Mouse (Mus musculus) MEL (cell line): Measurements from ENCODE around the gene Pigk. TPM values are rescaled to one million over a fixed set of nuclear protein-coding genes. Genes with fewer than 3 reads are reported as not detected.

Source experiments
- DNase-seq: peaks from one replicate; pipeline ENCODE4 v3.0.0; 2011; ENCODE audit warnings: low read depth, low spot score
- H3K27ac ChIP-seq: 2 replicates; pipeline ENCODE4 v1.5.1; 2012; ENCODE audit warnings: low read depth, mild to moderate bottlenecking, control low read depth, low read length, moderate library complexity; ENCODE audit not compliant: control insufficient read depth
- H3K27me3 ChIP-seq, 2 experiments: fragments of 150-350 bp in 1 of 2; sonication (generic) in 1 of 2; 2 replicates each; pipeline ENCODE4 v1.6.1; 2012; ENCODE audit warnings: low read length in 2 of 2, mild to moderate bottlenecking in 2 of 2, improper control_type of control experiment in 1 of 2, moderate library complexity in 1 of 2; ENCODE audit not compliant: insufficient read depth in 2 of 2, control insufficient read depth in 1 of 2
- H3K36me3 ChIP-seq, 2 experiments: 2 replicates each; pipeline ENCODE4 v1.6.1; 2012 to 2014; ENCODE audit warnings: low read length in 2 of 2, improper control_type of control experiment in 1 of 2, inconsistent platforms in 1 of 2, mild to moderate bottlenecking in 1 of 2; ENCODE audit not compliant: insufficient read depth in 2 of 2, control insufficient read depth in 1 of 2
- H3K4me1 ChIP-seq, 2 experiments: fragments of 150-350 bp in 1 of 2; sonication (generic) in 1 of 2; 2 replicates each; pipeline ENCODE4 v1.6.1; 2012; ENCODE audit warnings: low read length in 2 of 2, improper control_type of control experiment in 1 of 2, mild to moderate bottlenecking in 1 of 2; ENCODE audit not compliant: insufficient read depth in 2 of 2, control insufficient read depth in 1 of 2
- H3K4me3 ChIP-seq, 2 experiments: fragments of 150-350 bp in 1 of 2; sonication (generic) in 1 of 2; 2 replicates each; pipeline ENCODE4 v1.5.1; 2012; ENCODE audit warnings: low read depth in 2 of 2, low read length in 2 of 2, mild to moderate bottlenecking in 2 of 2, moderate library complexity in 2 of 2, control low read depth in 1 of 2, improper control_type of control experiment in 1 of 2; ENCODE audit not compliant: control insufficient read depth in 1 of 2, insufficient read depth in 1 of 2
- H3K79me2 ChIP-seq: 2 replicates; pipeline ENCODE4 v1.6.1; 2012; ENCODE audit warnings: mild to moderate bottlenecking, low read length, moderate library complexity; ENCODE audit not compliant: control insufficient read depth, poor library complexity, insufficient read depth
- H3K9ac ChIP-seq: 2 replicates; pipeline ENCODE4 v1.6.1; 2012; ENCODE audit warnings: low read depth, mild to moderate bottlenecking, control low read depth, low read length, moderate library complexity; ENCODE audit not compliant: control insufficient read depth, poor library complexity, severe bottlenecking
- H3K9me3 ChIP-seq: fragments of 150-350 bp; sonication (generic); replicated peaks from 2 replicates; pipeline ENCODE4 v1.6.1; 2012; ENCODE audit warnings: mild to moderate bottlenecking, low read length, improper control_type of control experiment, moderate library complexity; ENCODE audit not compliant: insufficient read depth
- CHD1 ChIP-seq: IDR thresholded peaks from 2 replicates; pipeline ENCODE4 v1.6.1; 2012; ENCODE audit warnings: low read depth, mild to moderate bottlenecking, inconsistent platforms, low read length, improper control_type of control experiment
- ELF1 ChIP-seq: IDR thresholded peaks from 2 replicates; pipeline ENCODE4 v1.6.1; 2014; ENCODE audit warnings: low read depth, mild to moderate bottlenecking, inconsistent platforms, low read length, improper control_type of control experiment, moderate library complexity
- MAZ ChIP-seq: IDR thresholded peaks from 2 replicates; pipeline ENCODE4 v1.6.1; 2012; ENCODE audit warnings: low read depth, mild to moderate bottlenecking, inconsistent platforms, low read length, improper control_type of control experiment
- MEF2A ChIP-seq: IDR thresholded peaks from 2 replicates; pipeline ENCODE4 v1.6.1; 2014; ENCODE audit warnings: low read depth, mild to moderate bottlenecking, inconsistent platforms, low read length, improper control_type of control experiment; ENCODE audit not compliant: poor library complexity, insufficient replicate concordance, severe bottlenecking; ENCODE audit errors: extremely low read depth
- MXI1 ChIP-seq: IDR thresholded peaks from 2 replicates; pipeline ENCODE4 v1.6.1; 2011; ENCODE audit warnings: mild to moderate bottlenecking, low read depth, low read length, improper control_type of control experiment
- NELFE ChIP-seq: IDR thresholded peaks from 2 replicates; pipeline ENCODE4 v1.6.1; 2011; ENCODE audit warnings: low read depth, low read length, improper control_type of control experiment
- NRF1 ChIP-seq: IDR thresholded peaks from 2 replicates; pipeline ENCODE4 v1.6.1; 2014; ENCODE audit warnings: low read depth, mild to moderate bottlenecking, inconsistent platforms, low read length, improper control_type of control experiment, moderate library complexity; ENCODE audit not compliant: poor library complexity, insufficient read depth, severe bottlenecking
- POLR2AphosphoS5 ChIP-seq: IDR thresholded peaks from 2 replicates; pipeline ENCODE4 v1.6.1; 2012; ENCODE audit warnings: low read depth, borderline replicate concordance, mild to moderate bottlenecking, inconsistent platforms, low read length, moderate library complexity, mixed read lengths
- RAD21 ChIP-seq: IDR thresholded peaks from 2 replicates; pipeline ENCODE4 v1.6.1; 2011; ENCODE audit warnings: mild to moderate bottlenecking, low read depth, low read length, improper control_type of control experiment
- SIN3A ChIP-seq: IDR thresholded peaks from 2 replicates; pipeline ENCODE4 v1.6.1; 2012; ENCODE audit warnings: low read length, improper control_type of control experiment, inconsistent platforms
- TAL1 ChIP-seq: IDR thresholded peaks from 2 replicates; pipeline ENCODE4 v1.6.1; 2012; ENCODE audit warnings: mild to moderate bottlenecking, inconsistent platforms, low read length, moderate library complexity, mixed read lengths
- TCF12 ChIP-seq: IDR thresholded peaks from 2 replicates; pipeline ENCODE4 v1.6.1; 2014; ENCODE audit warnings: low read depth, mild to moderate bottlenecking, inconsistent platforms, low read length, improper control_type of control experiment, moderate library complexity
- USF2 ChIP-seq, 2 experiments: IDR thresholded peaks; 2 replicates each; pipeline ENCODE4 v1.6.1; 2011 to 2012; ENCODE audit warnings: improper control_type of control experiment in 2 of 2, low read length in 2 of 2, borderline replicate concordance in 1 of 2, inconsistent platforms in 1 of 2, low read depth in 1 of 2, mild to moderate bottlenecking in 1 of 2; ENCODE audit not compliant: insufficient read depth in 1 of 2
- ZMIZ1 ChIP-seq: IDR thresholded peaks from 2 replicates; pipeline ENCODE4 v1.6.1; 2012; ENCODE audit warnings: low read depth, mild to moderate bottlenecking, inconsistent platforms, low read length, improper control_type of control experiment, moderate library complexity
- polyA plus RNA-seq, 2 experiments: library from polyadenylated mRNA; stranded (reverse) in 1 of 2; unstranded in 1 of 2; fragments of >175 nt in 1 of 2; fragments of >200 nt in 1 of 2; gene quantifications; 2 replicates each; pipeline versions ENCODE4 v1.2.1 to v1.2.4; 2012; ENCODE audit warnings: low replicate concordance in 2 of 2, low read depth in 1 of 2; ENCODE audit not compliant: insufficient read length in 2 of 2, insufficient read depth in 1 of 2, missing spikeins in 1 of 2
- total RNA-seq: library from RNA; depleted of rRNA; stranded (reverse); fragments of 300-350 nt; gene quantifications from 2 replicates; pipeline ENCODE4 v1.2.3, GENCODE M21; 2012

Gene Pigk
- total and polyA plus RNA-seq, 3 experiments: 14.6 to 17.8 TPM; not detected in 1

- Histone ChIP-seq H3K27me3 (peaks cover 4 to 18% of the 10 kb centered on the region in 2 experiments), H3K4me1 (no peaks in the 10 kb centered on the region), H3K79me2 (no peaks in the 10 kb centered on the region), H3K27ac (no peak overlapping the region), H3K9me3 (no peaks in the 10 kb centered on the region), H3K36me3 (no peaks in the 10 kb centered on the region), H3K4me3 (no peak overlapping the region), H3K9ac (no peak overlapping the region)
- TF ChIP-seq CHD1 (no peak), SIN3A (no peak), POLR2AphosphoS5 (no peak), USF2 (IDR thresholded peaks at IDR 0.05; ENCODE audit: borderline replicate concordance in 1 of 2, insufficient read depth in 1 of 2, low read depth in 1 of 2, low read length in 2 of 2) (no peak), MEF2A (no peak)
- no peak for DNase-seq
Observed at GRCm38 (mm10) chr3:152880121-152880835, 166.4 kb downstream of the Pigk start.

GRCm38 (mm10) chr3:152881706-152882105, 167.8 kb downstream of the Pigk start:
- Histone ChIP-seq H3K27me3 (peaks cover 8 to 18% of the 10 kb centered on the region in 2 experiments), H3K9me3 (no peaks in the 10 kb centered on the region), H3K4me1 (no peaks in the 10 kb centered on the region), H3K36me3 (no peaks in the 10 kb centered on the region), H3K27ac (no peak overlapping the region), H3K4me3 (no peak overlapping the region), H3K9ac (no peak overlapping the region), H3K79me2 (no peaks in the 10 kb centered on the region)
- DNase-seq: no peak
- TF ChIP-seq NELFE (no peak), RAD21 (no peak), TAL1 (no peak), MAZ (no peak), CHD1 (no peak), ELF1 (no peak), MXI1 (no peak), TCF12 (no peak), NRF1 (no peak), ZMIZ1 (no peak)
